Comparison of ENCODE assay signal across 8 mouse cellular contexts in the genomic region with DNA sequence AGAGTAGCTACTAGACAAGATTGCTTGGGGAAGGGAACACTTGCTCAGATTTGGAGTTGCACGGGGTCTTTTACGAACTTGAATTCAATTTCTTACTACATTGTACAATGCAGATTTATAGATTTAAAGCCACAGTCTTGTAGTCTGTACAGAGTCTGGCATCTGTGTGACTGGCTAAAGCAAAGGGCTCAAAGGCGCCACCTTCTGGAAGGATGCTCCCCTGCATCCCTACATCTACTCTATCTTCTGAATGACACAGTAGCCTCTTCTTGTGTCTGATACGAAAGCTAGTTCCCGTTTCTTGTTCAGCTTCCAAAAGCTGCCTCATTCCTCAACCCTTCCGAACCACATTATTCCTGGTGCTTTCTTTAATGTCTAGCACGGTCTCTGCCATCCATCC.
DNase-seq lines count a peak whose midpoint lies in the region; ATAC-seq and TF ChIP-seq lines count a peak whose summit lies in the region.

No protein-coding gene starts in this region.

- peaks cover 44% of the 10 kb centered on the region for H3K36me3 ChIP-seq in E14TG2a.4 (ENCODE audit: insufficient read depth, low read length)
- no peaks in the 10 kb centered on the region for H3K36me3 ChIP-seq in forebrain, embryonic 13.5 days (ENCODE audit: poor library complexity, severe bottlenecking)

- peak; percentile 25 to 50 for DNase-seq in heart, postnatal 10 days
- no peak for DNase-seq in heart, adult 11 months
- DNase-seq in adrenal gland, postnatal 14 days, result peak; percentile 63
- peak; percentile 38 to 69 for DNase-seq in frontal cortex, postnatal 36 days (ENCODE audit: low spot score in 2 of 2)
- DNase-seq in left cerebral cortex, postnatal 14 days (ENCODE audit: low spot score in 2 of 2), result peak; percentile 69 to 76
- peak; percentile 57 for DNase-seq in right cerebral cortex, adult 18-20 months

- intact Hi-C loops in heart, postnatal 10 days (cut with DNase I), result no loop called here
- intact Hi-C loops in left cerebral cortex, postnatal 14 days (cut with DNase I), result no loop called here

- H3K27me3 ChIP-seq in E14TG2a.4 (ENCODE audit: insufficient read depth, low read length), result 0 out of 2 replicates have a peak, but pooled peaks cover 5% of the 10 kb centered on the region
- no peaks in the 10 kb centered on the region for H3K27me3 ChIP-seq in forebrain, embryonic 13.5 days

- no peak overlapping the region for H3K9ac ChIP-seq in forebrain, embryonic 13.5 days

- 64% methylated on average over 7 of the region's 7 CpGs for WGBS in forebrain, embryonic 13.5 days

- H3K9me3 ChIP-seq in E14TG2a.4 (ENCODE audit: low read length), result peaks cover 6% of the 10 kb centered on the region; the same call in 1 of the 2 replicates
- no peaks in the 10 kb centered on the region for H3K9me3 ChIP-seq in forebrain, embryonic 13.5 days (replicated peaks)

- H3K4me1 ChIP-seq in E14TG2a.4 (replicated peaks; ENCODE audit: low read depth, low read length), result peaks cover 61% of the 10 kb centered on the region
- H3K4me1 ChIP-seq in forebrain, embryonic 13.5 days, result no peaks in the 10 kb centered on the region

- peak overlapping the region; percentile 89 for H3K4me3 ChIP-seq in E14TG2a.4 (replicated peaks; ENCODE audit: low read length)
- no peak overlapping the region for H3K4me3 ChIP-seq in forebrain, embryonic 13.5 days

- no peak overlapping the region for H3K4me2 ChIP-seq in forebrain, embryonic 13.5 days

- no peak overlapping the region for H3K27ac ChIP-seq in forebrain, embryonic 13.5 days

- no peak for ATAC-seq in forebrain, embryonic 13.5 days

- TF ChIP-seq CTCF in E14TG2a.4 (conservative IDR thresholded peaks at IDR 0.05; ENCODE audit: low read length), result peak; percentile 58
